Mouse (Mus musculus) hindbrain, embryonic 11.5 days (tissue): Measurements from ENCODE around the gene Atxn7l1. TPM values are rescaled to one million over a fixed set of nuclear protein-coding genes. Genes with fewer than 3 reads are reported as not detected.

ENCODE experiments used
- ATAC-seq: fragments of 200-750 bp; cut with Nextera tagmentation; 2 replicates; pipeline ENCODE4 v1.8.0; 2017; ENCODE audit warnings: mild to moderate bottlenecking, moderate TSS enrichment, moderate library complexity; ENCODE audit not compliant: low FRiP score
- DNase-seq: peaks from one replicate; pipeline ENCODE4 v3.0.0-alpha.2; 2015; ENCODE audit warnings: low spot score
- H3K27ac ChIP-seq: fragments of 300-500 bp; sonication (generic); 2 replicates; pipeline ENCODE4 v1.5.1; 2014; ENCODE audit warnings: mild to moderate bottlenecking, low read depth, low read length
- H3K27me3 ChIP-seq: fragments of 300-500 bp; sonication (generic); 2 replicates; pipeline ENCODE4 v1.6.1; 2014; ENCODE audit warnings: mild to moderate bottlenecking, low read length, moderate library complexity, mixed read lengths; ENCODE audit not compliant: control insufficient read depth, insufficient read depth
- H3K36me3 ChIP-seq: fragments of 300-500 bp; sonication (generic); 2 replicates; pipeline ENCODE4 v1.6.1; 2014; ENCODE audit warnings: mild to moderate bottlenecking, low read length, moderate library complexity, mixed read lengths; ENCODE audit not compliant: control insufficient read depth, insufficient read depth
- H3K4me1 ChIP-seq: fragments of 300-500 bp; sonication (generic); replicated peaks from 2 replicates; pipeline ENCODE4 v1.6.1; 2014; ENCODE audit warnings: low read length, mixed read lengths; ENCODE audit not compliant: control insufficient read depth, insufficient read depth
- H3K4me2 ChIP-seq: fragments of 300-500 bp; sonication (generic); replicated peaks from 2 replicates; pipeline ENCODE4 v1.6.1; 2014; ENCODE audit warnings: mild to moderate bottlenecking, low read depth, low read length
- H3K4me3 ChIP-seq: fragments of 300-500 bp; sonication (generic); 2 replicates; pipeline ENCODE4 v1.5.1; 2014; ENCODE audit warnings: low read depth, low read length
- H3K9ac ChIP-seq: fragments of 300-500 bp; sonication (generic); 2 replicates; pipeline ENCODE4 v1.6.1; 2014; ENCODE audit warnings: low read depth, low read length
- H3K9me3 ChIP-seq: fragments of 300-500 bp; sonication (generic); 2 replicates; pipeline ENCODE4 v1.6.1; 2016; ENCODE audit warnings: low read length; ENCODE audit not compliant: control insufficient read depth
- WGBS: fragments of 180-500 bp; shearing (Covaris S2); extraction: QIAGEN DNeasy Blood & Tissue Kit; methylation state at CpG from one replicate; pipeline ENCODE4 v1.1.7; 2014; 5-methylcytosine and 5-hydroxymethylcytosine counted together
- polyA plus RNA-seq: library from polyadenylated mRNA; unstranded; fragments of >200 nt; fragmentation: Nextera tagmentation; extraction: Ambion mirVana; gene quantifications from 2 replicates; pipeline ENCODE4 v1.2.1, GENCODE M21; 2014

Atxn7l1 gene
- polyA plus RNA-seq, 1 experiment from 2014 or later, result 21.1 TPM

DNA sequence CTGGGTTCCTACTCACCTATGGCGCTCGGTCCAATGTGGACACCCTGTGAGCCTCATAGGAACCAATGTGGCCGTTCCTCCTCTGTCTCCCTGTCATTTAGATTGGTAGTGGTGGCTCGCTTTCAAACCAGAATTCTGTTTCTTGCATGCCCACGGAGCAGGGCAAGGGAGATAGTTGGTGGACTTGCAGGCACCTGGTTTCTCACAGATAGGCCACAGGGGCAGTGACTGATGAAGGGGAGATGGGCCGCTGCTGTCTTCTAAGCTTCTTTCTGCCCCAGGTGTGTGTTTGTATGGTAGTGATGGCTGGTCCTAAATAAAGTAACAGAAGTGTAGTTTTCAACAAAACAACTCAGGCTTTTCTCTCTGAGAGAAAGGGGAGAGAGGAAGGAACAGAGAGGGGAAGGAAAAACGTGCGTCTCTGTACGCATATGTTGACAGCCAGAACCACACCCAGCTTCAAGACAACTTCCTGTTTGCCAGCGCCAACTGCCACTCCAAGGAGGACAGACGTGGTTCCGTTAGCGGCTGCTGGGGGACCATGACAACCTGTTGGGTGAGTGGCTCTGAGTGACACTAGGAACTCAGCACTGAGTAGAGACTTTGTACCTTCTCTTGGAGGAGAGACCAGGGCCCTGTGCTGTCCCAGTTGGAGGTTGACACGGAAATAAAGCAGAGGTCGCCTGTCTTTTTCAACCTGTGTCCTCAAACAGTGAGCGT is 167.6 kb downstream of the Atxn7l1 start:
- 80% methylated on average over 16 of the region's 16 CpGs for WGBS
- DNase-seq (no peak), ATAC-seq (no peak)
- H3K27ac ChIP-seq, result no peak overlapping the region
- H3K4me2 ChIP-seq, result no peak overlapping the region
- no peak overlapping the region for H3K4me3 ChIP-seq
- H3K9ac ChIP-seq, result no peak overlapping the region
- no peaks in the 10 kb centered on the region for H3K27me3 ChIP-seq
- H3K36me3 ChIP-seq, result no peaks in the 10 kb centered on the region
- H3K4me1 ChIP-seq, result no peaks in the 10 kb centered on the region; the same call in 1 of the 2 replicates
- H3K9me3 ChIP-seq, result no peaks in the 10 kb centered on the region

- no peaks in the 10 kb centered on the region; the same call in 1 of the 2 replicates for H3K4me1 ChIP-seq
- no peak overlapping the region for H3K4me2 ChIP-seq
- DNase-seq (no peak), ATAC-seq (no peak)
- H3K9ac ChIP-seq, result no peak overlapping the region
- H3K27me3 ChIP-seq, result no peaks in the 10 kb centered on the region
- no peak overlapping the region for H3K27ac ChIP-seq
- no peaks in the 10 kb centered on the region for H3K9me3 ChIP-seq
- H3K4me3 ChIP-seq, result no peak overlapping the region
- WGBS, result 73% methylated on average over 5 of the region's 5 CpGs
- no peaks in the 10 kb centered on the region for H3K36me3 ChIP-seq
Measured at GRCm38 (mm10) chr12:33315804-33316203, 168.3 kb downstream of the Atxn7l1 start.

DNA sequence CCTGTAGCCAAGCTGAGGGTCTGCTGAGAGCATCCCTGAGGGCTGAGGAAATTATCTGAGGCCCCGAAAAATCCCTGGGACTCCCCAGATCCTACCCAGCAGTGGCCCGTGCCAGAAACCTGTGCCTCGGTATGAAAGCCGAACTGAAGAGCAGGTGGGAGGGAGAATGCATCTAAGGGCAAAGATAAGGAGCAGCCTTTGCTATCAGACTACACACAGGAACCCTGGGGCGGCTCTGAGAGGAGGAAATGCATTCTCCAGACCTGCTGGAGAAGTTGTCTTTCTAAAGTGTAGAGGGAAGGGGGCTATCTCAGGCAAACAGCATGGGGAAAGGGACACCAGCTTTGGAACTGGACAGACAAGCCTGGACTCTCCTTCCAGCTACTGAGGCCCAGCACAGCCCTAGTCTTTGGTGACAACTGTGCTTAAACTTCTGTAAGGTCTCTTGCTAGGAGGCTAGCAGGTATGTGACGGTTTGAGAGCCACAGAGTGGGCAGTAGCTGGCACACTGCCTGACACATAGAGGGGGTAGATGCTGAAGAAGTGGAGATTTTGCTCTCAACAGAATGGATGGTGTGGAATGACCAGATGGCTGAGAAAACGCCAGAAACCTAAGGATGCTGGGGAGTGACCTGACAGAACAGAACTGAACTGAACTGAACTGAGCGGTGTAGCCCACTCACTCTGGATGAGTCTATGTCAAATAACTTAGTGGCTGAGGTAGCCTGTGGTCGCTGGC is 170.5 kb downstream of the Atxn7l1 start:
- H3K27ac ChIP-seq, result no peak overlapping the region
- H3K4me2 ChIP-seq, result no peak overlapping the region
- no peaks in the 10 kb centered on the region for H3K9me3 ChIP-seq
- H3K4me1 ChIP-seq, result no peaks in the 10 kb centered on the region; the same call in 1 of the 2 replicates
- DNase-seq, result no peak
- no peaks in the 10 kb centered on the region for H3K36me3 ChIP-seq
- 81% methylated on average over 9 of the region's 9 CpGs for WGBS
- no peak for ATAC-seq
- no peaks in the 10 kb centered on the region for H3K27me3 ChIP-seq
- no peak overlapping the region for H3K4me3 ChIP-seq
- H3K9ac ChIP-seq, result no peak overlapping the region

DNA sequence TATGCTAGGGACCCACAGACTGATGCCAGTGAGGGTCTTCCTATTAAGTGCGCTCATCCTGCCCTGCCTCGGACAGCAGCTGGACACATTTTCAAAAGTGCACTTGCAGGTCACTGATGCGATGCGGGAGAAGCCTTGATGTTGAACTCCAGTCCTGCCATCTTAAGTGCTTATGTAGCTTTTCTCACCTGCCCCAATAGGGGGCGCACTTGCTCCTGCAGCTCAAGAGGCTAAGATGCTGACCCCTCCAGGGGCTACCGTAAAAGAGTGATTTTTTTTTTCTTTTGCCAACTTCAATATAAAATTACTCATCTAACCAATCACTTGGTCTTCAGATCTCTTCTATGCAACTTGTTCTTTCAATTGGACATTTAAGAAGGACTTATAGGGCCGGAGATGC is 175.1 kb downstream of the Atxn7l1 start:
- Histone ChIP-seq H3K36me3 (no peaks in the 10 kb centered on the region), H3K9ac (no peak overlapping the region), H3K4me1 (no peaks in the 10 kb centered on the region), H3K9me3 (no peaks in the 10 kb centered on the region), H3K27me3 (no peaks in the 10 kb centered on the region), H3K4me3 (no peak overlapping the region), H3K27ac (no peak overlapping the region), H3K4me2 (no peak overlapping the region)
- DNase-seq (no peak), ATAC-seq (no peak)
- 77% methylated on average over 7 of the region's 7 CpGs for WGBS

DNA sequence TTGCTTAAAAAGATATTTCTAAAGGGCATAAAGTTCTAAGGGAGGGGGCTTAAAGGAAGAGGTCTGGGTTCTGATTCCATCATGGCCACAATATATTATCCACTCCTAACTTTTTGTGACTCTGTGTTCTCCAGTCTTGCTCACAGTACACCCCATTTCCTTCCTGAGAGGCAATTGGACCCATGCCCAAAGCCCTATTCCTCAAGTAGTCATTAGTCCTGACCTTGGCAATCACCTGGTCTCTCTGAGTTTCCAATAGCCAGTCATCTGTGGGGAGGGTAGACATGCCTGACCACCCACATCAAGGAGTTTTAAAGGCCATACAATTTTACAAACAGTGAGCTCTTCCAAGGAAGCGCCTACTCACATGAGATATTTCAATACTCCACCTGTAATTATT is 176.3 kb downstream of the Atxn7l1 start:
- H3K9me3 ChIP-seq, result no peaks in the 10 kb centered on the region
- ATAC-seq (no peak), DNase-seq (no peak)
- no peak overlapping the region for H3K9ac ChIP-seq
- no peaks in the 10 kb centered on the region for H3K27me3 ChIP-seq
- WGBS, result 86% methylated on average over 1 of the region's 1 CpGs
- no peak overlapping the region for H3K4me3 ChIP-seq
- no peaks in the 10 kb centered on the region for H3K36me3 ChIP-seq
- H3K27ac ChIP-seq, result no peak overlapping the region
- no peak overlapping the region for H3K4me2 ChIP-seq
- H3K4me1 ChIP-seq, result no peaks in the 10 kb centered on the region

GRCm38 (mm10) chr12:33325424-33325823 is 177.9 kb downstream of the Atxn7l1 start:
- Histone ChIP-seq H3K27ac (no peak overlapping the region), H3K9me3 (no peaks in the 10 kb centered on the region), H3K4me1 (no peaks in the 10 kb centered on the region), H3K36me3 (no peaks in the 10 kb centered on the region), H3K4me2 (no peak overlapping the region), H3K4me3 (no peak overlapping the region), H3K9ac (no peak overlapping the region), H3K27me3 (no peaks in the 10 kb centered on the region)
- DNase-seq, result no peak
- ATAC-seq, result no peak
- 74% methylated on average over 9 of the region's 9 CpGs for WGBS

DNA sequence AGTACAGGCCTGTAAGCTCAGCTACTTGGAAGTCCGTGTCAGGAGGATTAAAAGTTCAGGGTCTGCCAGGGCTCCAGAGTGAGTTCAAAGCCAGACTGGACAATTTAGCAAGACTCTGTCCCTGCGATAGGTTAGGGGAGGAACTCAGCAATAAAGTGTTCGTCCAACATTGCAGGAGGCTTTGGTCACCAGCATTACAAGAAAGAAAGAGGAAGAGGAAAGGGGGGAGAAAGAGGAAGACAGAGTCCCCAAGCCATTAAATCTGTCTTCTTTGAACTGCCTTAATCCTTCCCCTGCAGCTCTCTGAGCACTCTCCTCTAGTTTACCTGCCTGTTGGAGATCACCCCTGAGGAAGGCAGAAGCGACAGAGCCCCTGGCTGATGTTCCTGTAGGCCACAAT is 184.6 kb downstream of the Atxn7l1 start:
- 70% methylated on average over 4 of the region's 4 CpGs for whole genome bisulfite sequencing
- Histone ChIP-seq H3K36me3 (no peaks in the 10 kb centered on the region), H3K4me3 (no peak overlapping the region), H3K27me3 (no peaks in the 10 kb centered on the region), H3K4me2 (no peak overlapping the region), H3K9ac (no peak overlapping the region), H3K4me1 (no peaks in the 10 kb centered on the region), H3K27ac (no peak overlapping the region), H3K9me3 (no peaks in the 10 kb centered on the region)
- ATAC-seq (no peak), DNase-seq (no peak)

GRCm38 (mm10) chr12:33332796-33333195 is 185.3 kb downstream of the Atxn7l1 start:
- no peak overlapping the region for H3K4me3 ChIP-seq
- H3K4me1 ChIP-seq, result no peaks in the 10 kb centered on the region
- 81% methylated on average over 5 of the region's 5 CpGs for WGBS
- no peak overlapping the region for H3K4me2 ChIP-seq
- H3K36me3 ChIP-seq, result no peaks in the 10 kb centered on the region
- H3K9ac ChIP-seq, result no peak overlapping the region
- ATAC-seq (no peak), DNase-seq (no peak)
- no peaks in the 10 kb centered on the region for H3K27me3 ChIP-seq
- H3K9me3 ChIP-seq, result no peaks in the 10 kb centered on the region
- H3K27ac ChIP-seq, result no peak overlapping the region

DNA sequence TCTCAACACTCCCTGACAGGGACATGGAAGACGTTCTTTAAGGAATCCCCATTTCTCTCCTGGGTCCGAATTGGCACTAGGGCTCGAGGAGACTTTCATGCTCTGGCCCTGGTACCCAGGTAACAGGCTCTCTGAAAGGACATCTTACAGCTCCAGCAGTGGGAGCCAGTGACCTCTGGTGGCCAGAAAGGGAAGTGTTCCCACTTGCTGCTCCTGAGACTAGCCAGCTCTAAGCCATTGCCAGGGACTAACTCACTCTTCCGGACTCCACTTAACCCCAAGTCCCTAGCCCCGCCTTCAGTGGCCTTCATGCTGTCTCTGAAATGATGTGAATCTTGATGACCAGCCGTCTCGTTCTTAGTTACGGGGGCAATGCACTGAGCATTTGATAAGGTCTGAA is 186.4 kb downstream of the Atxn7l1 start:
- H3K4me3 ChIP-seq, result no peak overlapping the region
- ATAC-seq (peak; percentile 61; the same call in 1 of the 2 replicates), DNase-seq (peak; percentile 88)
- H3K4me2 ChIP-seq, result no peak overlapping the region
- H3K27me3 ChIP-seq, result no peaks in the 10 kb centered on the region
- no peaks in the 10 kb centered on the region for H3K36me3 ChIP-seq
- no peaks in the 10 kb centered on the region for H3K4me1 ChIP-seq
- WGBS, result 36% methylated on average over 8 of the region's 8 CpGs
- H3K9me3 ChIP-seq, result no peaks in the 10 kb centered on the region
- no peak overlapping the region for H3K9ac ChIP-seq
- H3K27ac ChIP-seq, result no peak overlapping the region
